Mouse (Mus musculus) telencephalon, adult 2 months (tissue): Measurements from ENCODE around the gene Ldb1.

ENCODE experiments used
- DNase-seq: peaks from one replicate; pipeline ENCODE4 v3.0.0-alpha.2; 2011; ENCODE audit warnings: low read depth, low spot score

Gene Ldb1

GRCm38 (mm10) chr19:46044993-46045695 lies at the start of gene Ldb1:
TSS of gene Ldb1 (minus strand) at chr19:46045214.
- peak; percentile 85 for DNase-seq

- no peak for DNase-seq
Measured at GRCm38 (mm10) chr19:46094144-46094543, 49.1 kb upstream of the Ldb1 start.

- DNase-seq: no peak
Measured at GRCm38 (mm10) chr19:46091641-46092040, 46.6 kb upstream of the Ldb1 start.

GRCm38 (mm10) chr19:46087871-46088270 lies 42.9 kb upstream of the Ldb1 start:
- no peak for DNase-seq

GRCm38 (mm10) chr19:46086337-46086736 lies 41.3 kb upstream of the Ldb1 start:
- peak; percentile 73 for DNase-seq

- DNase-seq: no peak
Measured at GRCm38 (mm10) chr19:46085185-46085584, 40.2 kb upstream of the Ldb1 start.

GRCm38 (mm10) chr19:46078535-46078934 lies 33.5 kb upstream of the Ldb1 start:
- no peak for DNase-seq

GRCm38 (mm10) chr19:46075616-46076607 lies 30.9 kb upstream of the Ldb1 start, which contains the start of gene Nolc1:
TSS of gene Nolc1 (plus strand) at chr19:46075863.
- peak; percentile 99 for DNase-seq

- no peak for DNase-seq
Measured at GRCm38 (mm10) chr19:46074266-46074665, 29.3 kb upstream of the Ldb1 start.

GRCm38 (mm10) chr19:46073285-46073684 lies 28.3 kb upstream of the Ldb1 start:
- DNase-seq: no peak

- DNase-seq: no peak
Measured at GRCm38 (mm10) chr19:46068054-46068453, 23.0 kb upstream of the Ldb1 start.

GRCm38 (mm10) chr19:46060845-46061244 lies 15.8 kb upstream of the Ldb1 start:
- DNase-seq: no peak

GRCm38 (mm10) chr19:46058466-46058865 lies 13.5 kb upstream of the Ldb1 start:
- DNase-seq: no peak

- no peak for DNase-seq
Measured at GRCm38 (mm10) chr19:46056947-46057607, 12.1 kb upstream of the Ldb1 start.

GRCm38 (mm10) chr19:46056388-46056946 lies 11.5 kb upstream of the Ldb1 start:
- peak; percentile 98 for DNase-seq

GRCm38 (mm10) chr19:46055752-46056387 lies 10.9 kb upstream of the Ldb1 start:
- DNase-seq: no peak

GRCm38 (mm10) chr19:46050462-46050861 lies 5.4 kb upstream of the Ldb1 start:
- no peak for DNase-seq

- DNase-seq: no peak
Measured at GRCm38 (mm10) chr19:46049129-46049528, 4.1 kb upstream of the Ldb1 start.

- DNase-seq: no peak
Measured at GRCm38 (mm10) chr19:46047426-46047825, 2.4 kb upstream of the Ldb1 start.

GRCm38 (mm10) chr19:46046621-46047025 lies 1.6 kb upstream of the Ldb1 start:
- DNase-seq: no peak

- peak; percentile 69 for DNase-seq
Measured at GRCm38 (mm10) chr19:46045696-46046311, 790 bp upstream of the Ldb1 start.
